29 mouse cellular contexts compared by ENCODE assay signal in the genomic region with DNA sequence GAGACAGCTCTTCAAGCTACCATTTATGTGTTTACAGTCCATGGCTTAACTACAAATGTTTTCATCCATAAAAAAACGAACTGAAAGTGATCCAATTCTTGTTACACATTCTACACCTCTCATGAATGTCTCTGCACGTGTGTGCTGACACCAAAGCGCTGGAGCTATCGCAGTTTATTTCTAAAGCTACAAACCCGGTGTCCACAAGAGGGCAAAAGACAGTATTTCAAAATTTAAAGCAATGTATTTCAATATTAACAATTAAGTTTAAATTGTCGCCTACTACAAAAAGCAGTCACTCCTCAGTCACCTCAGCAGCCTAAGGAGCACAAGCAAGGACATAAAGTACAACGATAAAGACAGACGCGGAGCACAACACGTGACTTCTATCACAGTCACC. TPM values are rescaled to one million over a fixed set of nuclear protein-coding genes. Genes with fewer than 3 reads are reported as not detected.
DNase-seq lines count a peak whose midpoint lies in the region; ATAC-seq and TF ChIP-seq lines count a peak whose summit lies in the region.
"Had no signal": no experiment of that assay in that cellular context is flagged by ENCODE, and none has a peak within 500 bp of the region (broad histone marks: within the 10 kb centered on the region; RNA-seq: fewer than 3 reads in every experiment).

No protein-coding gene starts in this region.

- WGBS in forebrain, postnatal 0 days, result 89% methylated on average over 10 of the region's 10 CpGs
- WGBS in forebrain, embryonic 11.5 days, result 91% methylated on average over 10 of the region's 10 CpGs
- WGBS in midbrain, postnatal 0 days, result 88% methylated on average over 10 of the region's 10 CpGs
- 92% methylated on average over 10 of the region's 10 CpGs for WGBS in midbrain, embryonic 13.5 days

- H3K4me3 ChIP-seq in forebrain, postnatal 0 days (ENCODE audit: low read depth, low read length), result no peak overlapping the region
- no peak overlapping the region for H3K4me3 ChIP-seq in forebrain, embryonic 11.5 days (ENCODE audit: low read depth, low read length)
- no peak overlapping the region for H3K4me3 ChIP-seq in layer of hippocampus, adult 2 months
- no peak overlapping the region for H3K4me3 ChIP-seq in midbrain, postnatal 0 days (ENCODE audit: low read depth, low read length)
- no peak overlapping the region for H3K4me3 ChIP-seq in midbrain, embryonic 13.5 days (replicated peaks)
- H3K4me3 ChIP-seq: embryonic facial prominence, embryonic 12.5 days; embryonic facial prominence, embryonic 15.5 days; forebrain, embryonic 12.5 days; forebrain, embryonic 15.5 days; heart, adult 2 months; heart, embryonic 10.5 days; heart, embryonic 13.5 days; hindbrain, embryonic 12.5 days; hindbrain, embryonic 15.5 days had no signal

- TF ChIP-seq CTCF in forebrain, postnatal 0 days (IDR thresholded peaks at IDR 0.05; ENCODE audit: low read depth), result no peak
- TF ChIP-seq CTCF in layer of hippocampus, adult 2 months (conservative IDR thresholded peaks at IDR 0.05), result peak; percentile 54
- peak; percentile 54 for TF ChIP-seq CTCF in midbrain, postnatal 0 days (IDR thresholded peaks at IDR 0.05)

- DNase-seq in forebrain, postnatal 0 days, result peak; percentile 9
- DNase-seq in forebrain, embryonic 11.5 days (ENCODE audit: low spot score), result no peak
- DNase-seq in layer of hippocampus, adult 2 months (ENCODE audit: low spot score in 2 of 2), result no peak
- no peak for DNase-seq in layer of hippocampus, postnatal 25 days (ENCODE audit: extremely low spot score in 1 of 2, low spot score in 1 of 2)
- no peak for DNase-seq in midbrain, postnatal 0 days (ENCODE audit: low spot score)
- no peak for DNase-seq in adrenal gland, adult 18-20 months (ENCODE audit: low spot score in 2 of 2)
- DNase-seq: adrenal gland, adult 2 months; adrenal gland, postnatal 14 days; cerebellum, adult 11 months; cerebellum, adult 2 months; cerebellum, adult 9-11 months; cerebellum, postnatal 25 days; gastrocnemius, postnatal 10 days; gastrocnemius, postnatal 36 days; heart, adult 2 months; heart, postnatal 14 days; heart, postnatal 4 days had no signal

- H3K9ac ChIP-seq in forebrain, postnatal 0 days, result no peak overlapping the region
- H3K9ac ChIP-seq in forebrain, embryonic 11.5 days (ENCODE audit: low read length), result no peak overlapping the region
- H3K9ac ChIP-seq in midbrain, postnatal 0 days (replicated peaks; ENCODE audit: low read length, poor library complexity, severe bottlenecking), result no peak overlapping the region
- no peak overlapping the region for H3K9ac ChIP-seq in midbrain, embryonic 13.5 days (replicated peaks)
- H3K9ac ChIP-seq: embryonic facial prominence, embryonic 12.5 days; embryonic facial prominence, embryonic 15.5 days; forebrain, embryonic 12.5 days; forebrain, embryonic 15.5 days; heart, embryonic 13.5 days; hindbrain, embryonic 12.5 days; hindbrain, embryonic 15.5 days had no signal

- ATAC-seq in forebrain, postnatal 0 days, result no peak
- ATAC-seq in forebrain, embryonic 11.5 days (replicated peaks; ENCODE audit: low FRiP score), result no peak
- ATAC-seq in midbrain, postnatal 0 days (ENCODE audit: low FRiP score), result no peak
- no peak for ATAC-seq in midbrain, embryonic 13.5 days
- ATAC-seq in cerebellum, adult (ENCODE audit: insufficient number of reproducible peaks, low FRiP score, low TSS enrichment), result no peak
- ATAC-seq: forebrain, embryonic 15.5 days; Patski had no signal

- H3K9me3 ChIP-seq in forebrain, postnatal 0 days (ENCODE audit: low read length), result no peaks in the 10 kb centered on the region
- H3K9me3 ChIP-seq in forebrain, embryonic 11.5 days (ENCODE audit: control insufficient read depth, low read length), result no peaks in the 10 kb centered on the region
- H3K9me3 ChIP-seq in midbrain, postnatal 0 days (ENCODE audit: low read length), result no peaks in the 10 kb centered on the region
- no peaks in the 10 kb centered on the region for H3K9me3 ChIP-seq in midbrain, embryonic 13.5 days
- H3K9me3 ChIP-seq: embryonic facial prominence, embryonic 12.5 days; embryonic facial prominence, embryonic 15.5 days; forebrain, embryonic 12.5 days; forebrain, embryonic 15.5 days; G1E; heart, embryonic 10.5 days; heart, embryonic 13.5 days; hindbrain, embryonic 12.5 days; hindbrain, embryonic 15.5 days had no signal

- no peaks in the 10 kb centered on the region for H3K36me3 ChIP-seq in forebrain, postnatal 0 days (ENCODE audit: insufficient read depth)
- H3K36me3 ChIP-seq in forebrain, embryonic 11.5 days (ENCODE audit: control insufficient read depth, insufficient read depth, low read length), result no peaks in the 10 kb centered on the region
- no peaks in the 10 kb centered on the region; the same call in 1 of the 2 replicates for H3K36me3 ChIP-seq in midbrain, postnatal 0 days (ENCODE audit: insufficient read depth, low read length)
- 0 out of 2 replicates have a peak, but pooled peaks cover 1% of the 10 kb centered on the region for H3K36me3 ChIP-seq in midbrain, embryonic 13.5 days
- H3K36me3 ChIP-seq: embryonic facial prominence, embryonic 12.5 days; embryonic facial prominence, embryonic 15.5 days; forebrain, embryonic 15.5 days; heart, embryonic 10.5 days had no signal

- H3K27ac ChIP-seq in forebrain, postnatal 0 days (ENCODE audit: low read depth, low read length), result no peak overlapping the region
- H3K27ac ChIP-seq in forebrain, embryonic 11.5 days (ENCODE audit: low read depth, low read length), result no peak overlapping the region
- no peak overlapping the region for H3K27ac ChIP-seq in layer of hippocampus, adult 2 months
- no peak overlapping the region for H3K27ac ChIP-seq in midbrain, postnatal 0 days (ENCODE audit: low read depth, low read length)
- H3K27ac ChIP-seq in midbrain, embryonic 13.5 days, result no peak overlapping the region
- H3K27ac ChIP-seq: embryonic facial prominence, embryonic 12.5 days; embryonic facial prominence, embryonic 15.5 days; forebrain, embryonic 12.5 days; forebrain, embryonic 15.5 days; heart, adult 2 months; heart, embryonic 10.5 days; heart, embryonic 13.5 days; hindbrain, embryonic 12.5 days; hindbrain, embryonic 15.5 days had no signal

- no peaks in the 10 kb centered on the region for H3K4me1 ChIP-seq in forebrain, postnatal 0 days (ENCODE audit: insufficient read depth)
- no peaks in the 10 kb centered on the region for H3K4me1 ChIP-seq in forebrain, embryonic 11.5 days (replicated peaks; ENCODE audit: control insufficient read depth, insufficient read depth, low read length)
- no peaks in the 10 kb centered on the region for H3K4me1 ChIP-seq in midbrain, postnatal 0 days (ENCODE audit: insufficient read depth, low read length)
- no peaks in the 10 kb centered on the region for H3K4me1 ChIP-seq in midbrain, embryonic 13.5 days (replicated peaks)
- H3K4me1 ChIP-seq: embryonic facial prominence, embryonic 12.5 days; embryonic facial prominence, embryonic 15.5 days; forebrain, embryonic 12.5 days; forebrain, embryonic 15.5 days; heart, embryonic 10.5 days; heart, embryonic 13.5 days; hindbrain, embryonic 12.5 days; hindbrain, embryonic 15.5 days had no signal

- no peaks in the 10 kb centered on the region for H3K27me3 ChIP-seq in forebrain, postnatal 0 days (ENCODE audit: insufficient read depth, low read length)
- no peaks in the 10 kb centered on the region for H3K27me3 ChIP-seq in forebrain, embryonic 11.5 days (ENCODE audit: control insufficient read depth, insufficient read depth, low read length)
- no peaks in the 10 kb centered on the region for H3K27me3 ChIP-seq in midbrain, postnatal 0 days (ENCODE audit: insufficient read depth, low read length)
- no peaks in the 10 kb centered on the region for H3K27me3 ChIP-seq in midbrain, embryonic 13.5 days
- H3K27me3 ChIP-seq: embryonic facial prominence, embryonic 12.5 days; embryonic facial prominence, embryonic 15.5 days; forebrain, embryonic 12.5 days; forebrain, embryonic 15.5 days; heart, embryonic 13.5 days; hindbrain, embryonic 12.5 days; hindbrain, embryonic 15.5 days; Patski had no signal

- H3K4me2 ChIP-seq in forebrain, postnatal 0 days (ENCODE audit: low read depth), result no peak overlapping the region
- no peak overlapping the region for H3K4me2 ChIP-seq in forebrain, embryonic 11.5 days (ENCODE audit: low read depth, low read length, severe bottlenecking)
- no peak overlapping the region for H3K4me2 ChIP-seq in midbrain, postnatal 0 days (ENCODE audit: low read depth, low read length, poor library complexity, severe bottlenecking)
- no peak overlapping the region for H3K4me2 ChIP-seq in midbrain, embryonic 13.5 days (replicated peaks)
- H3K4me2 ChIP-seq: embryonic facial prominence, embryonic 12.5 days; embryonic facial prominence, embryonic 15.5 days; forebrain, embryonic 12.5 days; forebrain, embryonic 15.5 days; heart, embryonic 13.5 days; hindbrain, embryonic 12.5 days; hindbrain, embryonic 15.5 days had no signal

RNA-seq across cellular contexts. Expression of gene Ranbp17, which starts 33.1 kb away (rescaled TPM):
- 7.7 and 9.1 TPM in 2 replicates for total RNA-seq in forebrain, postnatal 0 days (2014; rRNA removed)
- polyA plus RNA-seq in forebrain, postnatal 0 days (2015; fragmentation: Nextera tagmentation; extraction: Ambion mirVana), result 5.8 and 6.9 TPM in 2 replicates
- 12.3 and 15.4 TPM in 2 replicates for polyA plus RNA-seq in forebrain, embryonic 11.5 days (2014; fragmentation: Nextera tagmentation; extraction: Ambion mirVana)
- total RNA-seq in layer of hippocampus, adult 2 months (2021), result 1 to 10 TPM; 7.9 to 9.9 TPM
- 1 to 10 TPM; 8.1 to 9.8 TPM for total RNA-seq in layer of hippocampus, postnatal 25 days (2021)
- 7.8 and 9.6 TPM in 2 replicates for total RNA-seq in midbrain, postnatal 0 days (2014; rRNA removed)
- polyA plus RNA-seq in midbrain, postnatal 0 days (2015; fragmentation: Nextera tagmentation; extraction: Ambion mirVana), result 4.7 and 5.0 TPM in 2 replicates
- 8.9 and 9.0 TPM in 2 replicates for polyA plus RNA-seq in midbrain, embryonic 13.5 days (2015; fragmentation: Nextera tagmentation; extraction: Ambion mirVana)
- total RNA-seq in adrenal gland, adult 18-20 months (2021), result 1 to 10 TPM; 1.9 to 2.0 TPM
